Mouse (Mus musculus): Measurements from ENCODE around the gene Usp33.

DNA sequence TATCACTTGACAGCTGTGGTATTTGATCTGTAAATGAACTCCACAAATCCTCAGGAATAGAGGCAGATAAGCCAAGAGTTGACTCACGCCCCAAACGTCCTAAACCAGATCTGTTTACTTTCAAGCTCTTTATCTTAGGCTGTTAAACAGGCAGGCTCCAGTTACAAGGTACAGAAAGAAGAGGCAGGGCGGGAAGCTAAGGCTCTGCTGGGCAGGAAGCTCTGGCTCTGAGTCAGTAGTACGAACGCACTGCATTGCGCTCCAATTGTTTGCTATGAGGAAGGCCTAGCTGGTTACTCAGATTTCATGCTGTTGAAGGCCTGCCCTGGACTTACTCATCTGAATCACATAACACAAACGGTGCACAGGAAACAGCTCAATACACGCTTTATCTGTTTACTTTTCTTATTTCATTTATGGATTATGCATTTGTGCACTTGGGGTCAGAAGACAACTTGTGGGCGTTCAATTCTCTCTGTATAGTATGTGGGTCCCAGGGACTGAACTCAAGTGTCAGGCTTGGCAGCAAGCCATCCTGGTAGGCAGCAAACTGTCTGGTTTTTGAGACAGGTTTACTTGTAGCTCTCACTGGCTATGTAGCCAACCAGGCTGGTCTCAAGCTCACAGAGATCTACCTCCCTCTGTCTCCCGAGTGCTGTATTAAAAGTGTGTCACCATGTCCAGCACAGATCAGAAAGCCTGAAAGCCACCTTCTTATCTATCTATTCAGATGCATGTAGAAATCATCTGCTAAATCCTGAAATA lies 37.6 kb upstream of the Usp33 start:
- TF ChIP-seq CTCF (IDR thresholded peaks at IDR 0.05; ENCODE audit: low read depth) (no peak), EP300 (IDR thresholded peaks at IDR 0.05; ENCODE audit: low read depth) (no peak)

Data from liver, postnatal 0 days (tissue).